Mouse (Mus musculus) spleen, embryonic (tissue): Measurements from ENCODE around the gene Zfp866.

ENCODE experiments used
- CTCF ChIA-PET: fragments of 350-600 bp; sonication (Branson Sonifier 250); formaldehyde crosslinking; loops from one replicate; lab custom pipeline; 2022; lab: Charles Lee

Zfp866 gene

GRCm38 (mm10) chr8:69799261-69799660, 8.3 kb upstream of the Zfp866 start:
- CTCF ChIA-PET = no interaction called here

GRCm38 (mm10) chr8:69797661-69798060, 6.7 kb upstream of the Zfp866 start:
- CTCF ChIA-PET = no interaction called here

GRCm38 (mm10) chr8:69796721-69797345, 5.9 kb upstream of the Zfp866 start:
- CTCF ChIA-PET = interaction anchor here (0.6 kb wide), 1 partner anchor 47 kb away, joined by 3 read pairs; the partner anchor contains the start of gene Zfp963

GRCm38 (mm10) chr8:69794901-69795300, 3.9 kb upstream of the Zfp866 start:
- CTCF ChIA-PET = no interaction called here

- CTCF ChIA-PET = no interaction called here
Observed at GRCm38 (mm10) chr8:69794096-69794495, 3.1 kb upstream of the Zfp866 start.

GRCm38 (mm10) chr8:69793666-69794065, 2.7 kb upstream of the Zfp866 start:
- CTCF ChIA-PET = interaction anchor here (0.6 kb wide), 1 partner anchor 12 kb away, joined by 6 read pairs; no protein-coding TSS in a partner anchor

- CTCF ChIA-PET = interaction anchor here (0.6 kb wide), 1 partner anchor 441 kb away, joined by 4 read pairs; no protein-coding TSS in a partner anchor
Observed at GRCm38 (mm10) chr8:69791415-69792068, 564 bp upstream of the Zfp866 start.

GRCm38 (mm10) chr8:69790364-69790763, 614 bp downstream of the Zfp866 start:
- CTCF ChIA-PET = no interaction called here

GRCm38 (mm10) chr8:69789731-69790130, 1.2 kb downstream of the Zfp866 start:
- CTCF ChIA-PET = no interaction called here

GRCm38 (mm10) chr8:69789105-69789504, 1.9 kb downstream of the Zfp866 start:
- CTCF ChIA-PET = no interaction called here

GRCm38 (mm10) chr8:69777111-69777510, 13.9 kb downstream of the Zfp866 start:
- CTCF ChIA-PET = interaction anchor here (0.6 kb wide), 1 partner anchor 64 kb away, joined by 3 read pairs; no protein-coding TSS in a partner anchor

GRCm38 (mm10) chr8:69775149-69775534, 15.8 kb downstream of the Zfp866 start:
- CTCF ChIA-PET = interaction anchor here (0.6 kb wide), 1 partner anchor 34 kb away, joined by 3 read pairs; no protein-coding TSS in a partner anchor

GRCm38 (mm10) chr8:69774503-69775148, 16.4 kb downstream of the Zfp866 start, which contains the start of gene Gm20422:
Gene Gm20422, minus strand, starts transcription at chr8:69774886.
- CTCF ChIA-PET = interaction anchor here (0.6 kb wide), 1 partner anchor 34 kb away, joined by 3 read pairs; no protein-coding TSS in a partner anchor

GRCm38 (mm10) chr8:69772106-69772505, 18.9 kb downstream of the Zfp866 start:
- CTCF ChIA-PET = no interaction called here

GRCm38 (mm10) chr8:69771221-69771620, 19.8 kb downstream of the Zfp866 start:
- CTCF ChIA-PET = no interaction called here

GRCm38 (mm10) chr8:69761814-69762445, 29.0 kb downstream of the Zfp866 start:
- CTCF ChIA-PET = no interaction called here

- CTCF ChIA-PET = interaction anchor here (0.7 to 1.3 kb wide), 2 partner anchors 8 to 25 kb away, joined by 3 to 5 read pairs; partner anchors contain the start of gene Zfp963
Observed at GRCm38 (mm10) chr8:69758316-69758715, 32.7 kb downstream of the Zfp866 start.

- CTCF ChIA-PET = no interaction called here
Observed at GRCm38 (mm10) chr8:69752437-69752836, 38.5 kb downstream of the Zfp866 start.

GRCm38 (mm10) chr8:69749544-69750454, 41.2 kb downstream of the Zfp866 start, which contains the start of gene Zfp963:
Gene Zfp963, minus strand, starts transcription at chr8:69749970.
- CTCF ChIA-PET = interaction anchor here (0.5 to 1.0 kb wide), 3 partner anchors 9 to 295 kb away, joined by 3 to 5 read pairs (median 3); no protein-coding TSS in a partner anchor

GRCm38 (mm10) chr8:69741231-69741630, 49.7 kb downstream of the Zfp866 start:
- CTCF ChIA-PET = interaction anchor here (0.7 kb wide), 1 partner anchor 61 kb away, joined by 3 read pairs; no protein-coding TSS in a partner anchor
